Mouse (Mus musculus) heart, embryonic 10.5 days (tissue): Measurements from ENCODE around the gene Sac3d1. TPM values are rescaled to one million over a fixed set of nuclear protein-coding genes. Genes with fewer than 3 reads are reported as not detected.
"Not testable (repeated sequence)": the region's sequence is repeated elsewhere in the genome, so short reads cannot be mapped to it uniquely, and the experiment has no call there.

Experiments used
- DNase-seq: peaks from one replicate; pipeline ENCODE4 v3.0.0-alpha.2; 2017; ENCODE audit warnings: low spot score
- H3K27ac ChIP-seq: fragments of 300-500 bp; sonication (generic); 2 replicates; pipeline ENCODE4 v1.5.1; 2016; ENCODE audit warnings: mild to moderate bottlenecking
- H3K27me3 ChIP-seq: fragments of 300-500 bp; sonication (generic); 2 replicates; pipeline ENCODE4 v1.6.1; 2016; ENCODE audit warnings: mild to moderate bottlenecking; ENCODE audit not compliant: poor library complexity, insufficient read depth, severe bottlenecking
- H3K36me3 ChIP-seq: fragments of 300-500 bp; sonication (generic); 2 replicates; pipeline ENCODE4 v1.6.1; 2016; ENCODE audit warnings: mild to moderate bottlenecking, moderate library complexity
- H3K4me1 ChIP-seq: fragments of 300-500 bp; sonication (generic); 2 replicates; pipeline ENCODE4 v1.6.1; 2016; ENCODE audit warnings: mild to moderate bottlenecking
- H3K4me3 ChIP-seq: fragments of 300-500 bp; sonication (generic); 2 replicates; pipeline ENCODE4 v1.5.1; 2016; ENCODE audit warnings: mild to moderate bottlenecking, moderate library complexity
- H3K9me3 ChIP-seq: fragments of 300-500 bp; sonication (generic); 2 replicates; pipeline ENCODE4 v1.6.1; 2016; ENCODE audit warnings: mild to moderate bottlenecking, moderate library complexity
- WGBS: fragments of 180-500 bp; shearing (Covaris S2); methylation state at CpG from one replicate; pipeline ENCODE4 v1.1.7; 2016; 5-methylcytosine and 5-hydroxymethylcytosine counted together
- polyA plus RNA-seq: library from polyadenylated mRNA; unstranded; fragments of >200 nt; fragmentation: Nextera tagmentation; extraction: Ambion mirVana; gene quantifications from 2 replicates; pipeline ENCODE4 v1.2.1, GENCODE M21; 2016

The Sac3d1 gene
- polyA plus RNA-seq, 1 experiment from 2014 or later, result 57.9 TPM

- Histone ChIP-seq H3K36me3 (peaks cover 31% of the 10 kb centered on the region), H3K4me1 (peaks cover 10% of the 10 kb centered on the region), H3K4me3 (no peak overlapping the region), H3K9me3 (no peaks in the 10 kb centered on the region), H3K27me3 (no peaks in the 10 kb centered on the region), H3K27ac (peak overlapping the region; percentile 30; the same call in 1 of the 2 replicates)
- 78% methylated on average over 7 of the region's 7 CpGs for WGBS
- peak; percentile 90 for DNase-seq
These were observed 13.8 kb upstream of the Sac3d1 start for GRCm38 (mm10) chr19:6132171-6132827.

GRCm38 (mm10) chr19:6130414-6131128, 12.1 kb upstream of the Sac3d1 start:
- Histone ChIP-seq H3K36me3 (peaks cover 15% of the 10 kb centered on the region), H3K4me1 (peaks cover 10% of the 10 kb centered on the region)
- H3K27me3 ChIP-seq, DNase-seq, H3K9me3 ChIP-seq, H3K4me3 ChIP-seq, H3K27ac ChIP-seq: not testable (repeated sequence)
- WGBS, result 63% methylated on average over 7 of the region's 7 CpGs

DNA sequence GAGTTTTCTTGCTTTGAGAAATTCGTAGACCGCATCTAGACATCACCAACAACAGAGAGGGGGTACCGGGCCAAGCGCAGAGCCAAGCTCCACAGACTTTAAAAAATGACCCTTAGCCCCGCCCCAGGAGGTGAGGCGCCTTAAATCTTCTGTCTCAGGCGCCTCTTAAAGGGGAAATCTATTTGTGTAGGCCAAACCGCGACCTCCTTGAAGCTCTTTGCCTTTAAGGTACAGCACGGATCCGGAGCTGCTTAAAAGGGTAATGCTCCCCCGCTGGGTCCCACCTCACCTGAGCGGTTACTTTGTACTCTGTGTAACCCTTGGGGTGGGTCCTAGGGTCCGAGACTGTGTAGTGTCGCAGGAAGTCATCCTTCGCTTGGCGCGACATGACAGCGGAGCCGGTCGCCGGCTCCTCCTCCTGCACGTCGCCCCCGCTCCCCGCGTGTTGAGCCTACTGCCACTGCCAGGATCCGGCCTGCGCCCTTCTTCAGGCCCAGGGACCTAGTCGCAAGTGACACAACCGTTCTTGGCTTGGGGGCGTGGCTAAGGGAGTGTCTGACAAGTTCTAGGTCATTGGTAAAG, 9.4 kb upstream of the Sac3d1 start, which contains the start of gene Snx15:
Gene Snx15 (minus strand): TSS at position 545 of the 582 bp plus-strand sequence.
- no peaks in the 10 kb centered on the region for H3K9me3 ChIP-seq
- 0% methylated on average over 32 of the region's 32 CpGs for WGBS
- H3K36me3 ChIP-seq, result no peaks in the 10 kb centered on the region
- peaks cover 10% of the 10 kb centered on the region for H3K4me1 ChIP-seq
- DNase-seq, result peak; percentile 98
- H3K27ac ChIP-seq, result peak within 1 kb of the TSS; percentile 92
- peak within 1 kb of the TSS; percentile 64 for H3K4me3 ChIP-seq
- H3K27me3 ChIP-seq, result no peaks in the 10 kb centered on the region

DNA sequence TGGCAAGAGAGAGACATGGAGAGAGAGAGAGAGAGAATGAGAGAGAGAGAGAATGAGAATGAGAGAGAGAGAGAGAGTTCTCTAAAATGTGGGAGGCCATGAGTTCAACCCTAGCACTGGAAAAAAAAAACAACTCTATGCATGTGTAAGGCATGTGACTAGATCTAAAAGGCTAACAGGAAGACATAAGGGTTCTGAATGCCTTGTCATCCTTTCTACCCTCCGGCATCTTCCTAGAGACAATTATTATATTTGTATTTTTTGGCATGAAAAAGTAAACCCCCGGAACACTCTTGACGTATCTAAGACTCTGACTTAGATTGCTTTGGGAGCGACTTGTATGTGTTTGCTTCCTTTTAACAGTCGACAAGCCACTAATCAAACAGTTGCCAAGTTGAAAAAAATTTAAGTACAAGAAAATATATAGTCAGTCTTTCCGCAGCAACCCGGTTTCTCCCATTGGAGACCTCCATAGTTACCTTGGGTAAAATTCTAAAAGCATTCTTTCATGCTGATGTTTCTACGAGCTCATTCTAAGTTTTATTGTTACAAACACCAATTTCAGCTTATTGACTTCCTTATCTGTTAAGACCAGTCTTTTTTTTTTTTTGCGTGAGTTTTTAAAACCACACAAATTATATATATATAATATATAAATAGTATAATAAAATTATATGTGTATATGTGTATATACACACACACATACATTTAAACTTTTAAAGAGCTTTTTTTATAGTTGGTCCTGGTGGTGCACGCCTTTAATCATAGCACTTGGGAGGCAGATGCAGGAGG, 8.5 kb upstream of the Sac3d1 start:
- Histone ChIP-seq H3K4me1 (peaks cover 13% of the 10 kb centered on the region), H3K9me3 (no peaks in the 10 kb centered on the region), H3K27ac (peak overlapping the region; percentile 92; the same call in 1 of the 2 replicates), H3K4me3 (peak overlapping the region; percentile 64), H3K36me3 (no peaks in the 10 kb centered on the region), H3K27me3 (no peaks in the 10 kb centered on the region)
- 68% methylated on average over 10 of the region's 10 CpGs for WGBS
- DNase-seq, result no peak

GRCm38 (mm10) chr19:6126289-6126688, 7.8 kb upstream of the Sac3d1 start:
- Histone ChIP-seq H3K27ac (no peak overlapping the region), H3K36me3 (no peaks in the 10 kb centered on the region), H3K4me3 (no peak overlapping the region), H3K4me1 (peaks cover 16% of the 10 kb centered on the region), H3K9me3 (no peaks in the 10 kb centered on the region), H3K27me3 (no peaks in the 10 kb centered on the region)
- DNase-seq, result no peak
- WGBS, result 22% methylated on average over 4 of the region's 4 CpGs

- H3K36me3 ChIP-seq, result peaks cover 4% of the 10 kb centered on the region; the same call in 1 of the 2 replicates
- no peaks in the 10 kb centered on the region for H3K27me3 ChIP-seq
- DNase-seq, result no peak
- 68% methylated on average over 2 of the region's 2 CpGs for WGBS
- no peak overlapping the region for H3K4me3 ChIP-seq
- H3K9me3 ChIP-seq, result no peaks in the 10 kb centered on the region
- H3K4me1 ChIP-seq, result peaks cover 19% of the 10 kb centered on the region
- no peak overlapping the region for H3K27ac ChIP-seq
These were observed 6.4 kb upstream of the Sac3d1 start for GRCm38 (mm10) chr19:6124898-6125297.

GRCm38 (mm10) chr19:6123330-6123729, 4.9 kb upstream of the Sac3d1 start:
- Histone ChIP-seq H3K36me3 (peaks cover 4% of the 10 kb centered on the region; the same call in 1 of the 2 replicates), H3K27me3 (no peaks in the 10 kb centered on the region), H3K9me3 (no peaks in the 10 kb centered on the region), H3K27ac (no peak overlapping the region), H3K4me1 (peaks cover 21% of the 10 kb centered on the region), H3K4me3 (no peak overlapping the region)
- DNase-seq, result no peak
- 86% methylated on average over 8 of the region's 8 CpGs for WGBS

DNA sequence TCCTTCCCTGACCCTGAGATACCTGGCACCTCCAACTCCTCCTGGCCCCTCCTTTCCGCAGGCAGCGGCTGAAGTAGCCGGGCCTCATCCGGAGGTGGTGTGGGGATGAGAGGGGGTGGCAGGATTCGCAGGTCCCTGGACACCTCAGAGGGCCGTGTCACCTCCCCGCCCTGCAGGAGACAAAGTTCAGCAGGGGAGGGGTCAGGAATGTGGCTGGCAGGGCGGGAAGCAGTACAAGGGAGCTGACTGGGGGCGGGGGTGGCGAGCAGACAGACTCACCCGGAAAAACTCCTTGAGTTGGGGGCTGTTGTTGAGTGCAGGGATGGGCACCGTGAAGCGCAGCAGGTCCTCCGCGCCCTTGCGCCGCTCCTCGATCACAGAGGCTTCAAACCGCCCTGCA, 3.3 kb upstream of the Sac3d1 start:
- WGBS, result 20% methylated on average over 19 of the region's 19 CpGs
- Histone ChIP-seq H3K4me3 (peak overlapping the region; percentile 39), H3K27ac (peak overlapping the region; percentile 70; the same call in 1 of the 2 replicates), H3K27me3 (no peaks in the 10 kb centered on the region), H3K36me3 (peaks cover 4% of the 10 kb centered on the region; the same call in 1 of the 2 replicates), H3K9me3 (no peaks in the 10 kb centered on the region), H3K4me1 (peaks cover 24% of the 10 kb centered on the region)
- no peak for DNase-seq

DNA sequence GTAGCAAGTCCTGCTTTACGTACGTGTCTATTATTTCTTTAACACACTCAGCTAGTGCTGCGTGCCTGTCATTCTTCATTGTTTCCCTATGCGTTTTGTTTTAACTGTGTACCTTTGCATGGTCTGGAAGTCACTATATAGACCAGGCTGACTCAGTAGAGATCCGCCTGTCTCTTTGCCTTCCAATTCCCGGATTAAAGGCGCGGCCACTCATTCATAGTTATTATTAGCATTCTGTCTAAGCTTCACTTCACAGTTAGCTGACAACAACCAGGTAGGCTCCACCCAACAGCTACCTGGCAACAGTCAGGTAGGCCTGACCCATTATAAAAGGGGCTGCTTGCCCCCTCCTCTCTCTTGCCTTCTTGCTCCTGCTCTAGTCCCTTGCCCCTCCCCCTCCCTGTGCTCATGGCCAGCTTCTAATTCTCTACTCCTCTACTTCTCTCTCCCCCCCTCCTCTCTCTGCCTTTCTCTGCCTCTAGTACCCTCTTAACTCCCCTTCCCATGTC, 281 bp upstream of the Sac3d1 start:
- Histone ChIP-seq H3K27me3 (no peaks in the 10 kb centered on the region), H3K4me1 (peaks cover 37% of the 10 kb centered on the region), H3K36me3 (peaks cover 33% of the 10 kb centered on the region), H3K9me3 (no peaks in the 10 kb centered on the region), H3K27ac (peak overlapping the region; percentile 97), H3K4me3 (peak overlapping the region; percentile 92)
- DNase-seq, result no peak
- 2% methylated on average over 8 of the region's 8 CpGs for WGBS

GRCm38 (mm10) chr19:6117346-6117985, 984 bp downstream of the Sac3d1 start:
- H3K9me3 ChIP-seq, result no peaks in the 10 kb centered on the region
- peak overlapping the region; percentile 92 for H3K4me3 ChIP-seq
- peak; percentile 80 for DNase-seq
- H3K27ac ChIP-seq, result peak overlapping the region; percentile 97
- H3K27me3 ChIP-seq, result no peaks in the 10 kb centered on the region
- peaks cover 37% of the 10 kb centered on the region for H3K4me1 ChIP-seq
- peaks cover 42% of the 10 kb centered on the region for H3K36me3 ChIP-seq
- WGBS, result 4% methylated on average over 32 of the region's 32 CpGs

DNA sequence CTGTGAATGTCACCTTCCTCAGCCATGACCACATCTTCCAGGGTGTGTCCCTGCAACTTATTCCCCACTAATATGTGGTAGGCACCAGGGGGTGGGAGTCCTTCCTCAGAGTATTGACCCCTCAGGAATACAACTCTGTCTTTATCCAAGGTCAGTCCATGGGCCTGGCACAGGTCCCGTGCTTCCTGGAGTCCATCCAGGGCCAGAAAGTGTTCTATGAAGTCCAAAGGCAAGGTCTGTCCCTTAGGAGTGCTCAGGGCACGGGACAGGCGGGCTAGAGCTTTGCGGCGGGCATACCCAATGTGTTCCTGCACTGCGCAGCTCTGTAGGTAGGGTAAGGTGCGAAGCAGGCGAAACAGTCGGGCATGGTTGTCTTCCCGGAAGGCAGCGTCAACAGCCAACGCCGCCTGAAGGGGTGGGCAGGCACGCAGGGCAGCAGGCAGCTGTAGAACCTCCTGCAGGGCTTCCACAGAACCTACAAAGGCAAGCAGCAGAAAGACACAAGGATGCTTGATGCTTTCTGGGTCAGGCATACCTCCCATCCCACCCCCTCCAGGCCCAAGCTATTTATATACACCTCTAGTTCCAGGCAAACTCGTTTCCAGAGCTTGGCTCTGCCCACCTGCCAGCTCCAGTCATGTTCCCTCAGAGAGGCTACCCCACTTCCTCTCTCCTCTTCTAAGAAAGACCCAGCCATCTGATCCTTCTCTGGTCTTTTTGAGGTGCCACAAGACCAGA, 2.2 kb downstream of the Sac3d1 start:
- H3K27me3 ChIP-seq, result no peaks in the 10 kb centered on the region
- WGBS, result 89% methylated on average over 15 of the region's 15 CpGs
- DNase-seq, result no peak
- peaks cover 45% of the 10 kb centered on the region for H3K36me3 ChIP-seq
- no peak overlapping the region for H3K27ac ChIP-seq
- peak overlapping the region; percentile 92 for H3K4me3 ChIP-seq
- H3K4me1 ChIP-seq, result peaks cover 27% of the 10 kb centered on the region
- H3K9me3 ChIP-seq, result no peaks in the 10 kb centered on the region
